Mouse (Mus musculus) adrenal gland, adult 8-10 months (tissue): ENCODE measurements around the gene Tmem222. TPM values are rescaled to one million over a fixed set of nuclear protein-coding genes. Genes with fewer than 3 reads are reported as not detected.
A peak's percentile ranks its signal among the peaks of the same experiment; 100 is the strongest.

Source experiments
- DNase-seq: peaks from one replicate; pipeline ENCODE4 v3.0.0; 2022
- total RNA-seq, 4 experiments: library from RNA; stranded (reverse); gene quantifications; 2 replicates each; pipeline ENCODE4 v1.2.4; 2022

Tmem222 gene
- total RNA-seq, 4 experiments from 2014 or later: 74.7 to 93.2 (median 83.1) TPM

GRCm38 (mm10) chr4:133247806-133248449 lies 29.7 kb downstream of the Tmem222 start:
- DNase-seq: no peak

- DNase-seq: no peak
Observed at GRCm38 (mm10) chr4:133247072-133247471, 30.5 kb downstream of the Tmem222 start.

- no peak for DNase-seq
Observed at GRCm38 (mm10) chr4:133244289-133244688, 33.3 kb downstream of the Tmem222 start.

- DNase-seq: no peak
Observed at GRCm38 (mm10) chr4:133243538-133243937, 34.1 kb downstream of the Tmem222 start.

- DNase-seq: no peak
Observed at GRCm38 (mm10) chr4:133242710-133243109, 34.9 kb downstream of the Tmem222 start.

GRCm38 (mm10) chr4:133241910-133242309 lies 35.7 kb downstream of the Tmem222 start:
- DNase-seq: no peak

GRCm38 (mm10) chr4:133240934-133241908 lies 36.4 kb downstream of the Tmem222 start:
- DNase-seq: peak; percentile 87

GRCm38 (mm10) chr4:133240490-133240921 lies 37.1 kb downstream of the Tmem222 start, which contains the start of gene Map3k6:
Map3k6 (plus strand) TSS chr4:133240818.
- peak; percentile 88 for DNase-seq

- DNase-seq: no peak
Observed at GRCm38 (mm10) chr4:133237911-133238310, 39.7 kb downstream of the Tmem222 start.

GRCm38 (mm10) chr4:133235415-133235814 lies 42.2 kb downstream of the Tmem222 start:
- DNase-seq: no peak

GRCm38 (mm10) chr4:133234771-133235170 lies 42.8 kb downstream of the Tmem222 start:
- DNase-seq: no peak

GRCm38 (mm10) chr4:133233285-133233976 lies 44.2 kb downstream of the Tmem222 start:
- no peak for DNase-seq

- DNase-seq: no peak
Observed at GRCm38 (mm10) chr4:133229582-133229981, 48.0 kb downstream of the Tmem222 start.

GRCm38 (mm10) chr4:133227636-133228035 lies 50.0 kb downstream of the Tmem222 start:
- no peak for DNase-seq

- no peak for DNase-seq
Observed at GRCm38 (mm10) chr4:133226073-133226472, 51.5 kb downstream of the Tmem222 start.

GRCm38 (mm10) chr4:133223875-133224274 lies 53.7 kb downstream of the Tmem222 start:
- no peak for DNase-seq

- DNase-seq: no peak
Observed at GRCm38 (mm10) chr4:133221701-133222100, 55.9 kb downstream of the Tmem222 start.

- no peak for DNase-seq
Observed at GRCm38 (mm10) chr4:133220656-133221055, 56.9 kb downstream of the Tmem222 start.

- no peak for DNase-seq
Observed at GRCm38 (mm10) chr4:133218745-133219144, 58.8 kb downstream of the Tmem222 start.

- no peak for DNase-seq
Observed at GRCm38 (mm10) chr4:133217641-133218040, 60.0 kb downstream of the Tmem222 start.
